Mouse (Mus musculus): ENCODE measurements around the gene Plcb3.
"Not testable (repeated sequence)": the region's sequence is repeated elsewhere in the genome, so short reads cannot be mapped to it uniquely, and the experiment has no call there.

Gene Plcb3

DNA sequence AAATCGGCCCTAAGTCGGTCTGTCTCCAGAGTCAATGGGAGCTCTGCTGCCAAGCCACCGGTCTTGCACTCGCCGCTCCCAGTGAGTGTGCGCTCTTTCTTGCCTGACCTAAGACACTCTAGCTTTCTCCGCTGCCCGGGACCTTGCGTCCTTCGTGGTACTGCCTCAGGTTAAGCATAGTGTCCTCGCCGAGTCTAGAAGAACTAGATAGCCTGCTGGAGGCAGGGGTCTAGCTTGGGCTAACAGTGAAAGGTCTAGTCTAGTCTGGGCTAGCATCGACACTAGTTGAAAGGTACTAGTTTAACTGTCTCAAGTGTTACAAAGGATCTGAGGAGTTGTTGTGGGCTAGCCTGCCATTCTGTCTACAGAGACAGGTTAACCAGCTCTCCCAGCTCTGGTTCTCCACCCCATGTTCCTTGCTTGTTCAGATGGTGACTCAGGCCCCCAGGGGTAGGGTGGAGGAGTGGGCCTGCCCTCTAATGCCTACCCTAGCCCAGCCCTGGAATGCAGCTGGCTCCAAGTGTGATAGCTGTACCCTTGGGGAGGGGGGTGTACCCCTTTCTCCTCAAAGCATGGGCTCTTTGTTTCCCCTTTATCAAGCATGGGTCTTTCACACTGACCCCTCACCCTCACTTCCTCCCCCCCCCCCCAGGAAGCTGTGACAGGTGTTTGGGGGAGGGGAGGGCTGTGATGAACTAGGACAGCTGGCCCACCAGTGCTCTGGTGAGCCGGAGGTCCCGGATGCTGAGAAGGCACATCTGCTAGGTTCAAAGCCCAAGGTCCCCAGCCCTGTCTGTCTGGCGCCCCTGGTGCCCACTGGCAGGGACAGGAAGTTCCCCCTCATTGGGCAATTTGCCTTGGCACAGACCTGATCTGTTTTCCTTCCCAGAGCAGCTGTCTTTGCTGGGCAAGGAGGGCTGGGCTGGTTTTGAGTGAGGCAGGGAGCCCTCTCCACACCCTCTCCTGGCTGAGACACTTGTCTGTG, at the start of gene Plcb3:
Gene Plcb3, minus strand, starts transcription at position 934 of the 985 bp plus-strand sequence.
- DNase-seq (ENCODE audit: low read depth), result peak; percentile 74

DNA sequence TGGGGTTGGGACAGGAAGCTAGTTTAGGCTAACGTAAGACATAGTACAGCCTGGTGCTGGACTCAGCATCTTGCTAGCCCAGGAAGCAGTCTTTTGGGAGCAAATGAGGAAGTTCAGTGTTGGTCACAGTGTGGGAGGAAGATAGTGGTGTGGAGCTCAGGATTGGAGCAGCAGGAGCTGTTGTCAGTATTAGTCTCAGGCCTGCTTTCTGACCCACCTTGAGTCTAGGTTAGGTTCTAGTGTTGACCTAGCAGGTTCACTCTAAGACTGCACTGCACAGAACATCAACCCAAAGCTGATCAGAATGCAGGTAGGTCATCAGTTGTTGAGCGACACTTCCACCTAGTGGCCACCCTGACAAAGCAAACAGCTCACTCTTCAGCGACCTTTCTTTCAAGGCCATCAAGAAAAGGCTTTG, 44.0 kb upstream of the Plcb3 start:
- DNase-seq (ENCODE audit: low read depth), result peak; percentile 88

DNA sequence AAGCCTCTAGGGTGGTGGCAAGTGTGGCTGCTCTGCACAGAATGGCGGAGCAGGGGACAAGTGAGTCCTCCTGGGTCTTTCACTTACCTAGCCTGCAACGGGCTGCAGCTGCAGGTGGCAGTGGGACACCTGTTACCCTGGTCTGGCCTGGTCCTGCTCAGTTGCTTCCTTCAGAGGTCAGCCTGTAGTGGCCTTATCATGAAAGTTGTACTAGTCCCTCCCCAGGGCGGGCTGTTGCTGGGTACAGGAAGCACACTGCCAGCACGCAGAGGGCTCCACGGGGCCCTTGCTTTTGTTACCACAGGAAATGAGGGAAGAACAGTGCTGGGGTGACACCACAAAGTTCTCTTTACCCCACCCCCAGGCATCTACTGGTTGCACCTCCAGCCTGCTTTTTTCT, 42.9 kb upstream of the Plcb3 start, which contains the start of gene Fermt3:
Gene Fermt3, minus strand, starts transcription at position 279 of the 400 bp plus-strand sequence.
- DNase-seq (ENCODE audit: low read depth), result peak; percentile 88

DNA sequence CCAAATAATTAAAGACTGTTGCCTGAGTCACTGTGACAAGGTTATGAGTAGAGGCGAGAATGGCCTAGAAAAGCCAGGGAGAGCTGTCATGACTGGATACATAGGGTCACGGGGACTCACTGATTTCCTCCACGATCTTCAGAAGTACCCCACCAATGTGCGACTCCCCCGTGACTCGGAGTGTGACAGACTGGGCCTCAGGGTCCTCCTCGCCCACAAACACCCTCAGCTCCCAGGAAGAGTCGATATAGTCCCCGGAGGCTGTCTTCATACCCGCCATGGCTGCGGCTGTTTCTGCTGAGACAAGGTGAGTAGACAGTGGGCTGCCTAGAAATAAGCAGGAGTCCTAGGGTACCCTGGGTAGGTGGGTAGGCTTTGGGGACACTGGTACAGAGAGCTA, 42.3 kb upstream of the Plcb3 start:
- DNase-seq (ENCODE audit: low read depth), result no peak

DNA sequence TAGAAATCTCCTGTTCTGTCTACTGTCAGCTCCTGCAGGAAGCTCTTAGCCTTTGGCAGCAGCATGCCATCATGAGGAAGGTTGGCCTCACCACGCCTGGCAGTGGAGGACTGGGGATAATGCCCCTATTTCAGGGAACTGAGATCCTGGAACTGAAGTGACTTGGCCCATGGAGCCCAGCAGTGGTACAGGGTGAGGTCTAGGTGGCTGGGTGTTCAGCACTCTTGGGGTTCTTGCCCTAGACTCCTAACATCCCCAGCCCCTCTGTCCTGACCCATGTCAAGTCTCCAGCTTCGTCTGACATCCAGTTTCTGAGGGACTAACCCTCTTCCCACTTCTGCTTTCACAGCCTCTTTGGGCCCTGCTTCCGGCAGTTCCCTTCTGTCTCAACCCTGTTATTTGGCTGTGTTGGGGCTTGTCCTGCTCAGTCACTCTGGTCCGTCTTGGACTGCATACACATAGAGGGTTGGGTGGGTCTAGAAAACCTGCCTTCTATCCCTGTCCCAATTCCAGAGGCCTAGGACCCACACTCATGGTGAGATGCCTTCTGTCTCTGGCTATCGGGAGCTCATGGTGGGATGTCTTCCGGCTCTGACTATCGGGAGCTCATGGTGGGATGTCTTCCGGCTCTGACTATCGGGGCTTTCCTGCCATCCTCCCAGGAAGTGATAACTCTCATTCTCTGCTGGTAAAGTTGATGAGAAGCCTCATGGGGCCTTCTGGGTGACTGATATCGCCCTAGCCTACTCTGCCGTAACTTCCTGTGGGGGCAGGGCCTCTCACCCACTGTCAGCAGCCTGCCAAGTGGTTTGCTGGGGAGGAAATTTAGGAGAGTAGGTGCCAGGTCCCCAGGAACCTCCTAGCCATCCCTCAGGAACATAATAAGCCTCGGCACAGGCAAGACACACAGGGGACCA, 41.5 kb upstream of the Plcb3 start:
- DNase-seq (ENCODE audit: low read depth), result peak; percentile 79

DNA sequence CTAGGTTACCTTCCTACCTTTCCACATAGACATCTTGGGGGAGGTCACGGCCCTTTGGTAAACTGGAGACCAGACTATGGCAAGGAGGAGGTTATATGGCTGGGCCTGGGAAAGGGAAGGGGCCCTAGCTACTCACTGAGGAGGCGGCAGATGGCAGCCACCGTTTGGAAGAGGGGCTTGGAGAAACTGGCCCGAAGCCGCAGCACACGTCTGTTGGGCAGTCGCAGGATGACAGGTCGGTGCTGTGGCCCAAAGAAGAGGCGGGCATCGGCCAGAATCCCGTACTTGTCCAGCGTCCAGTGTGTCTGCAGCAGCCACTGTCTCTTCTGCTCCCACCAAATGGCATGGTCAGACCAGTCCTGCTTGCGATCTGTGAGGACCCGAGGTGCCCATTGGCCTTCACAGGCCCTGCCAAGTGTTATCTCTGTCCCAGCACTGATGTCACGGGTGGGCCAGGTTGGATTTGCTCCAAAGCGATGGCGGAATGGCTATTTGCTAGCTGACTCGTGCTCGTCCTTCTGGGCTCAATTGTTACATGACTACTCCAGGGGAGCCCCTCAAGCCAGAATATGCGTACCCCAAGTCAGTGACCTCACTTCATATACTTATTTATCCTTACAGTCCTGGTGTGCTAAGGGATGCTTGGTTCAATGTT, 38.3 kb upstream of the Plcb3 start:
- no peak for DNase-seq (ENCODE audit: low read depth)

DNA sequence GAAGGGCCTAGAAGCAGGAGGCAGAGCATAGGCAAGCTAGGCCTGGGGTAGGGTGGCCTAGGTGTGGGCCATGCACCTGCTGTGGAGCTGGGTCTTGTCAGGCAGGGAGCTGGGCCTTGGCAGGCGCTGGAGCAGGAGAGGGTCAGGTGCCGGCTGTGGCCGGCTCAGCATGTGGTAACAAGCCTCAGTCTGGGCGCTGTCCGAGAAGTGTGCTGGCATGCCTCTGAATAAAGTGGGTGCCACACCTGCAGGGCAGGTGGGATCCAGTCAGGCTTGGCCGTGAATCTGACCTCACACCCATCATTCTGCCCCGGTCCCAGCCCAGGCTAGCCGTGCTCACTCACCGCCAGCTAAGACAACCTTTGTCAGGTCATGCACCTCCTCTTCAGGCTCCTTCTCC, 37.7 kb upstream of the Plcb3 start:
- no peak for DNase-seq (ENCODE audit: low read depth)

DNA sequence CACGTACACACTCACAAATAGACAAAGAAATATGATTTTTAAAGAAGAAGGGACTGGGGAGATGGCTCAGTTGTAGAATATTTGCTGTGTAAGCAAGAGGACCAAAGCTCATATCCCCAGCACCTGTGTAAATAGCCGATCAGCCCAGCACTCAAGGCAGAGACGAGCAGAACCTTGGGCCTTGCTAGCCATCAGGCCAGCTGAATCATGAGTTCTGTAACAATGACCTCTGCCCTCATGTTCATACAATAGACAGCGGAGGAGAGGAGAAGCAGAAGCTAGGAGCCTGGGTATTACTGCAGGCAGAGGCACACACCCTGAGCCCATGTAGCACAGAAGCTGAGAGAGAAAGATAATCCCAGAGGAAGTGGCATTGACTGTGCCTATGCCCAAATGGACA, 36.2 kb upstream of the Plcb3 start:
- no peak for DNase-seq (ENCODE audit: low read depth)

DNA sequence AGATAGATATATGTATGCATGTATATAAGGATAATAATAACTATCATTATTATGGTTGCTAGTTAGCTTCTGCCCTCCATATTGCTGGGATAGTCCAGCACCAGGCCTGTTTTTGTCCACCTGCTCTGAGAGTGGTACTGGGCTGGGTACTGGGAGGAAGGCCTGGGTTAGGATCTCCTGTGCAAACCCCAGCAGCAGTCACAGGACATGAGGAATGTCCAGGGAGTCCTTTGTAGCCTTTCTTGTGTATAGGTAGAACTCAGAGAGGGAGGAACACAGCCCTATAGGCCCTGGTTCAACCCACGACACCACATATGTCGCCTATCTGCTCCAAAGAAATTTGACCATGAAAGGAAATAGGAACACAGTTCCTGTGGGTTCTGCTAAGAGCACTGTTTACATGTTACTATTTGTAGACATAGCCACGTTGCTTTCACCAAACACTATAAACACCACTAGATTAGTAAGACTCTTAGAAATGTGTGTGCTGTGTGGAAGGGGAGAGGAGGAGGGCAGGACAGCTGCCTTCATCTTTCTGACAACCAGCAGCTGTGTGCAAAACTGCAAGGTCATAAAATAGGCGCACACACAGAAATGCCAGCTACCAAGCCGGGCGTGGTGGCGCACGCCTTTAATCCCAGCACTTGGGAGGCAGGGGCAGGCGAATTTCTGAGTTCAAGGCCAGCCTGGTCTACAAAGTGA, 30.8 kb upstream of the Plcb3 start:
- DNase-seq (ENCODE audit: low read depth), result no peak

DNA sequence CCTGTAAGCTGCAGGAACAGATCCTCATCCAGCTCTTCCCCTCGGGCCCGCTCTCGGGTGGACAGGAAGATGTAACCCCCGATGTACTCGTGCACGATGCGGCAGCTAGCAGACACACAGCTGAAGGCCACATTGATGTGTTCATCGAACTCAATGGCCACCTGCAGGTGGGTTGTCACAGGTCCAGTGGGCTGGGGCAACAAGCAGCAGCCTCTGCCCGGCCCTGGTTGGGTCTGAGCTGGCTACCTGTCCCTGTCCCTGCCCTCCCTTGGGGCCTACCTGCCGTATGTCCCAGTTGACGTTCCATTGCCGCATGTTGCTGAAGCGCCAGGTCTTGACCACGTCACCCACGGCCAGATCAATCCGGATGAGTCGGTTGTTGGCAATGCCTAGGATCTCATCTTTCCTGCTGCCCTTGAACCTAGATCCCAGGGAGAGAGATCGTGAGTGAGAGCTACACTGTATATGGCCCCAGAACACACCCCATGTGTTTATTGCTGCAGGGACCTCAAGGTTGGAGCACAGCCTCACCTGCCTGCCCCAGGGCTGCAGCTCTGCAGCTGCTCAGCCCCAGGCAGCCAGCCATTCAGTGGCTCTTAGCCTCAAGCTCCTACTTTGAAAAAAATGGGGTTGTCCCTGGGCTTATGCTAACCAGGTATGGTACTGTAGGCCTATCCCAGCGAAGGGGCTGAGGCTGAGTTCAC, 23.2 kb upstream of the Plcb3 start:
- no peak for DNase-seq (ENCODE audit: low read depth)

DNA sequence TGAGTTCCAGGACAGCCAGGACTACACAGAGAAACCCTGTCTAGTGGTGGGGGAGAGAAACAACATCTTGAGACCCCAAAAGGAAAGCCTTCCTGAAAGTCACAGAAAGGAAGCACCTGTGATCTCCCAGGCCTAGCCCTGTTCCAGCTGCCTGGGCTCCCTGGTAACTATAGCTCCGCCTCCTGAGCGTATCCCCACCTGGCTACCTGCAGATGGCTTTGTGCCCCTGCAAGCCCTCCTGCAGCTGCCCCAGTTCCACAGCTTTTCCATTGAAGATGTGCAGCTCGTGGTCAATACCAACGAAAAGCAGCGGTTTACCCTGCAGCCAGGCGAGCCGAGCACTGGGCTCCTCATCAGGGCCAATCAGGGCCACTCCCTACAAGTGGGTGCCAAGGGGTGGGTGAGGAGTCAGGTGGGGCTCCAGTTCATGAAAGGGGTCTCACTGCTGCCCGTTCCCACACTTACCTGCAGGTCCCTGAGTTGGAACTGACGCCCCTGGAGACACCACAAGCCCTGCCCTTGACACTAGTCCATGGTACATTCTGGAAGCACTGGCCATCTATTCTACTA, 21.5 kb upstream of the Plcb3 start:
- no peak for DNase-seq (ENCODE audit: low read depth)

DNA sequence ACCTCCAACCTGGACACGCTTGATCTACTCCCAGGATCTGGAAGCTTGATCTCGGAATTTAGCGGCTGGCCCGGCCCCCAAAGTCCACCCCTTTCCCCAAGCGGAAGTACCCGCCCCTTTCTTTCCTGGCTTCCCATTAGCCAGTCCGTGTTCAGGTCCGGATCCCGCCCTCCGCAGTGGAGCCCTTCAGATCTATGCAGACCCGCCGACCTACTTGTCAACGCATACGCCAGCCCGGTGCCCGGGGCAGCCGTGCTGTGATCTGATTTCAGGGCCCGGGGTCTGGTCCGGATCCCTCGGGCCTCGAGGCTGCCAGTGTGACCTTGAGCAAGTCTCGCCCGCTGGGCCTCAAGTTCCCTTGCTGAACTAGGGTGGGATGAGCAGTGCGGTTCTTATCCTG, 19.7 kb upstream of the Plcb3 start, which contains the start of the genes Nudt22 and Trpt1:
Gene Nudt22, minus strand, starts transcription at position 112 of the 400 bp plus-strand sequence.
Gene Trpt1, plus strand, starts transcription at position 126 of the 400 bp plus-strand sequence.
- DNase-seq (ENCODE audit: low read depth), result peak; percentile 73

DNA sequence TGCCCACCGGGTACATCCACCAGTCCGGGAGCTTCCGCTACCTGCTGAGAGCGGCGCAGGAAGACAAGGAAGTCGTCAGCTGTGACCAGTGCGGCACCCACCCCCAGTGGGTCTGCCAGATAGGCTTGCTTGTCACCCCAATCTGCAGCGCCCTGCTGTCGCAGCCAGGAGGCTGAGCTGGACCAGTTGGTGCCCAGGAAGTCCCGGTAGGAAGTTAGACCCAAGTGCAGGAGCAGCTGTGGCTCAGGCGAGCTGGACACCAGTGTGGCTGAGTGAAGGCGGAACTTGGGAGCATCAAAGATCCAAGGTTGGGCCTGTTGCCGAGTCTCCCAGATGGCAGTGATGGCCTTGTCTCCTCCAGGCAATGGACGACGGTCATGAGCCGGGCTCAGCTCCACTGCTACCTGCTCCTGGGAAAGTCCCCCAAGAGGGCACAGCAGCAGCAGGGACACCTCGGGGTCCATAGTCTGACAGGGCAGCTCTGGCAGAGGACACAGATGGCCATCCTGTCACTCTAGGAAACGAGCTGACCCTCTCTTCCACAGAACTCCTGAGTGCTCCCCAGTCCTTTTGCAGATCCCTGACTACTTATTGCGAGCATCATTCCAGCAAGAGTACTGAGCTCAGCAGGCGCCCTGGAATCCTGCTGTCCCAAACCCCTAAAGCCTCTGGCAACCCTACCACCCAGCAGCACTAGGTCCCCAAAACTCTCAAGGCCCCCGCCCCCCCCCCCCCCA, 19.2 kb upstream of the Plcb3 start:
- DNase-seq (ENCODE audit: low read depth), result no peak

DNA sequence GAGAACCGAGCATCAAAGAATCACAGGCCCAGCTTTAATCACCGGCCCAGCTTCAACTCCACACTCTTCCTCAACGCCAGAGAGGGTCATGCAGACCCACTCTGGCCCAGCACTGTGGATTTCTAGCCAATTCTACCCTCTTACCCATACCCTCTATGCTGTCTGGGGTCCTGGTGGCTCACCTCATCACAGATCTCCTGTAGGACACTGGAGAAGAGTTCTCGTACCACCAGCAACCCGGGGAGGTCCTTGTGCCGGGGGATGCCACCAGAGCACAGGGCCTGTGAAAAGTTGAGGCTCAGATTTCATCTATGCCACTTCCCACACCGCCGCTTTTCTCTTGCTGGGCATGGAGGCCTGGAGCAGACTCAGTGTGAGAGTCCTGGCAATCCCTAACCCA, 18.2 kb upstream of the Plcb3 start:
- DNase-seq (ENCODE audit: low read depth), result no peak

DNA sequence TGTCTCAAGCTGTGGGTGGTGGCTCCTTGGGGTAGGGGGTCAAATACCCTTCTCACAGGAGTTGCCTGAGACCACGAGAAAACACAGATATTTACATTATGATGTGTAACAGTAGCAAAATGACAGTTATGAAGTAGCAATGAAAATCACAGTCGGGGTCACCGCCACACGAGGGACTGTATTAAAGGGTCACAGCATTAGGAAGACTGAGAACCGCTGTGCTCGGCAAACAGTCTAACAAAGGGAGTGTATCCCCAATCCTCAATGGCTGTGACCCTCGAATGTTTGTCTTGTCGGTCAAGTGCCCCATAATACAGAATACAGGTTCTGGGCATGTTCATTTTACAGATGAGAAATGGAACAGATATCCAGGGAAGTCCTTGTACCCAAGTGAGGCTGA, 17.7 kb upstream of the Plcb3 start:
- no peak for DNase-seq (ENCODE audit: low read depth)

DNA sequence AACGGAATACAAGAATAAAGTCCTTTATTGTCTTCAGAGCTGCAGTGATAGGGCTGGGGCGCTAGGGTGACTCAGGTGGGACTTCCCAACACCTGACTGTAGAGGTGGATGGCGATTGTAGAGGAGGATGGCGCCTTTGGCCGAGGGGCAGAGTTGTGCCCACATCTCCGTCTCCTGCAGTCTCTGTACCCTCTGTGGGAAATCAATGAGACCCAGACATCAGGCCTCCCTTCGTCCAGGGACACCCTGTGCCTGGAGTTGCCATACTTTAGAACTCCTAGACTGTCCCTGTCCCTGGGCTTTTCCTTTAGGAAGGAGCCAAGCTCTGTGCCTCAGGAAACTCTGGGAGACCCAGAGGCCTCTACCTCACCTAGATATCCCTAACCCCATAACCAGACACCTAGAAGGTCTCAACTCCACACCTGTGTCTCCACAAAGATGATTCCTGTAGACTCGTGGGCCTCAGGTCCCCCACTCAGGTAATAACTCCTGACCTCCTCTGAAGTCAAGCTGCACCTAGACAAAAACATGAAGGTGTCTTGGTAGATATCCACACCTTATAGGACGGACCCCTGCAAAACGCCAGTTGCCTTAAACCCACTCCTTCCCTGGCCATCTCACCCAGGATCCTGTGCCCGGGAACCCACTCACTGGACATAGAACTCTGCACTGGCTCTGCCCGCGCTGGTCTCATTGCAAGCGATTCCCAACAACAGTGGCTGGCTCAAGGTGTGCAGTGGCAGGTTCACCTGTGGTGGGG, 16.9 kb upstream of the Plcb3 start:
- peak; percentile 28 for DNase-seq (ENCODE audit: low read depth)

DNA sequence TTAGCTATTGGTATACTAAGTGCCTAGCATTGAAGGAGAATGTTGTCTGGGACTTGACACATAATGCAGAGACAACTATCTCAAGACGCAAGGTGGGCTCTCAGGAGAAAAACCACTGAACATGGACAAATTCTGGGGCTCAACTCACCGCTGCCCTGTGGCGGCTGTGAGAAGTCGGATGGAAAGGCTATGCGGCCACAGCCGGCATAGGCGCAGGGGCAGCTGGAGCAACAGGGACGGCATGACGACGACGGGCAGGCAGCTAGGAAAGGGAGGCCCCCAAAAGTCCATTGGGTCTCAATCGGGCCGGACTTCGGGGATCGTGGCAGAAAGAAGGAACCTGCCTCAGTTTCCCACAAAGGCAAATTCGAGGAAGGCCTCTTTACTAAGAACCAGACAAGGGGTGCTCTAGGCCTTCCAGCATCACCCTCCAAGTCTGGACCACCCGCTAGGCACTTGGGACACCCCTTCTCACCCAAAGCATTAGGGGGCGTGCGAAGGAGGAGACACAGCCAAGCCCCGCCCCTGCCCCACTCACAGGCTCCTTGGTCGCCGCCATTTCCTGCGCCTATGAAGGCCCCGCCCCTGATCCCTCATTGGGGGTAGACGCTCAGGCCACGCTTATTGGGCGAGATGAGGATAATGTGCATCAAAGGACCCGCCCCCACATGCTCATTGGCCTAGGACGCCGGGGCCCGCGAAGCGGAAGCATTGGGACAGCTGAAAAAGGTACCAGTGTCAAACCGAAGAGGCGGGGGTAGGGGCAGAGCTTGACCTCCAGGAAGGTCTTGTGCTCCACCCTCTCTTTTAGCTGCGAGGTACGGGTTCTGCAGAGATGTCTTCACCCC, 16.0 kb upstream of the Plcb3 start, which contains the start of gene Dnajc4:
Gene Dnajc4, minus strand, starts transcription at position 562 of the 848 bp plus-strand sequence.
- DNase-seq (ENCODE audit: low read depth), result peak; percentile 96

DNA sequence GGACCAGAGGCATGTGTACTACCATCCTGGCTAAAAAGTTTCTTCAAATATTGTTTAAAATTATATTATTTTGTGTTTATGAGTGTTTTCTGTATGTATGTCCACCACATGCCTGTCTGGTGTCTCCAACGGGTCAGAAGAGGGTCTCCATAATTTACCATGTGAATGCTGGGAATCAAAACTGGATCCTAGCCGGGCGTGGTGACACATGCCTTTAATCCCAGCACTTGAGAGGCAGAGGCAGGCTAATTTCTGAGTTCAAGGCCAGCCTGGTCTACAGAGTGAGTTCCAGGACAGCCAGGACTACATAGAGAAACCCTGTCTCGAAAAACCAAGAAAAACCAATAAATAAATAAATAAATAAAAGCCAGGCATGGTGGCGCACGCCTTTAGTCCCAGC, 14.9 kb upstream of the Plcb3 start:
- DNase-seq (ENCODE audit: low read depth), result not testable (repeated sequence)

All from naive thymus-derived CD4-positive, alpha-beta T cell, adult 2 months (primary cell).